Mouse (Mus musculus) urinary bladder, postnatal 25 days (tissue): ENCODE measurements around the gene Pcgf6.
A peak's percentile ranks its signal among the peaks of the same experiment; 100 is the strongest.
"Not testable (repeated sequence)": the region's sequence is repeated elsewhere in the genome, so short reads cannot be mapped to it uniquely, and the experiment has no call there.

Experiments used
- DNase-seq: peaks from one replicate; pipeline ENCODE4 v3.0.0; 2022; ENCODE audit warnings: low spot score

Pcgf6 gene

DNA sequence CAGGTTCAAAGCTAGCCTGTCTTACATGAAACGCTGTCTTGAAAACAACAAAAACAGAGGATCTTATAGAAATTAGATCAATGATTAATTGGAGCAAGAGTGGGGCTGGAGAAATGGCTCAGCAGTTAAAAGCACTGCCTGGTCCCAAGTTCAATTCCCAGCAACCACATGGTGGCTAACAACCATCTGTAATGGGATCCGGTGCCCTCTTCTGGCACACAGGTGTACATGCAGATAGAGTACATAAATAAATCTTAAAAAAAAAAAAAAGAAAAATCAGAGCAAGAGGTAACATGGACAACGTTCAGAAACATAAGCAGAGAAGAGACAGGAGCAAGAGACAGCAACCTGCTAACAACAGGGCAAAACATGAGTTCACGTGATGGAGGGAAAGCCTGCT is 24.2 kb downstream of the Pcgf6 start:
- DNase-seq = no peak

DNA sequence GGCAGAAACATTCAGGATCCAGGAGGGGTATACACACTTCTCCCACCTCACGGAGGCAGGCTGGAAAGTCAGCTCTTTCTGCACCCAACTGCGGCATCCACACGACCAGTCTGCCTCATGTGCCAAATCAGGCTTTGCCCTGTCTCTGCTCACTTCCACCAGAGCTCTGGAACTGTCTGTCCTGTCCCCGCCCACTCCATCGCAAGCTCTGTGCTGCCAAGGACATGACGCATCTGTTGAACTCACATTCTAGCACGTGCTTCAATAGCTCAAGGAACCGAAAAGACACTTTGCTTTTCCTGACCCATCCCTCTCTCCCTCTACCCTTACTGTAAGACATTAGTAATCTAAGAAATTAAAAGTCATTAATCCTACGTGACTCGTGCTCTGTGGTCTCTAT is 25.8 kb downstream of the Pcgf6 start:
- no peak for DNase-seq

DNA sequence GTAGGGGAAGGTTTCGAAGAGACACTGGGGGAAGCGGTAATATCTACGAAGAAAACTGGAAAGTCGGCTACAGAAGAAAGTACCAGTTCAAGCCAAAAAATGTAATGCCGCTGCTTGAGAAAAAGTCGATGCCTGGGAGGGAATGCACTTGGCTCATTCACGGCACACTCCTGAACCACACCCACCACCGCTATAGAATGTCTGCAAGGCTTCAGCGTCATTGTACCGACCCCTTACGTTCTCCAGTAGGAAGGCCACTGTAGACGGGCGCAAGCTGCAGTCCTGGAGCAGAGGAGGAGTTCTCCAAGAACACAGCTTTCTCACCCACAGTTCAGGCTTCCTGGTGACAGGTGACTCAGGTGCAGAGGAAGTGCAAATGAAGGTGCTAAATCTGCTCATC is 27.2 kb downstream of the Pcgf6 start:
- DNase-seq = no peak

DNA sequence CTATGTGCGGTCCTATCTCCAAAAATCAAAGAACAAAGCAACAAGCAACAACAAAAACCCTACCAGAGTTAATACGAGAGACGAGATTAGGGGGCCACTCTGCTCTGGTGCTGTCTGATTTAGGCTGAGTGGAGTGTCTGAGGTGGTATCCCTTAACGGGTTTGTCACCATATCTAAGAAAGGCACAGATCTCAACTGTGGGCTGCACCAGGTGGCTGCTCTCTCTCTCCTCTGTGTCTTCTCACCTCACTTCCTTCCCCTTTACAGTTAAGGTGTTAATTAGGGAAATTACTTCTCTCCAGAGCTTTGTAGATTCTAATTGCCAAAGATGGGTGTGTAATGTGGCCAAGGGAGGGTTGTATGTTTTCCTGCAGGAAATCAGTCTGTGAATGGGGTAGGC is 28.0 kb downstream of the Pcgf6 start:
- DNase-seq = no peak

DNA sequence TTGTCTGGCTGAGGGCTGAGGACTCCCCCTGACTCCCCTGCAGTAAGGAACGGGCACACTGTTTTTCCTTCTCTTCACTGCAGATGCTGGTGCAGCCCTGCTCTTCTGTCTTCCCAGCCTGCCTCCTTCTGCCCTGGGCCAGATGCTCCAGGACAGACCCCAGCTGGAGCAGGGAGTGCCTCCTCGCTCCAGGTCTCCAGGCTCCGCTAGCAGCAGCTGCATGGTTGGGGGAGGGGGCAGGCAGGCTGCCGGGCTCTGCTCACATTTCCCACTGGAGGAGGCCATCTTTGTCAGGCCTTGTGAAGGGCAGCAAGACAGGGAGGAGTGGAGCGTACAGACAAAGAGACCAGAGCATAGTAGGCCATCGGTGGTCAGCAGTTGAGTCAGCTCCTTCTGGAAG is 31.4 kb downstream of the Pcgf6 start:
- no peak for DNase-seq

DNA sequence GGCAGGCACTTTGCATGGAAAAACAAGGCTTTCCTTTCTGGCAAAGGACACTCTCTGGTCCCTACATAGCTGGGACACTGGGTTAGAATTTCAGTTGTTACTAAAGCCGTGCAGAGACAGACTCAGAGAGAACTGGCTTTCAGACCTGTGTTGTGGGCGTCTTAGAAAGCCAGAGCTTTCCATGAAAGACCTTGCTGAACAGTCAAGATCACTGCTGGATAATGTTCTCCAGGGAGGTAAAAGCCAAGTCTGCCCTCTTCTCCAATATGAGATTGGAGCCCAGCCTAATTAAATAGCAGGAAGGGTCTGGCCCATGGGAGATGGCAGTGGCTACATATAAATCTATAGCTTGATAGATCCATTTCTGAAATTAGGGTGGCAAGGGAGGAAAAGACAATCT is 32.4 kb downstream of the Pcgf6 start:
- no peak for DNase-seq

DNA sequence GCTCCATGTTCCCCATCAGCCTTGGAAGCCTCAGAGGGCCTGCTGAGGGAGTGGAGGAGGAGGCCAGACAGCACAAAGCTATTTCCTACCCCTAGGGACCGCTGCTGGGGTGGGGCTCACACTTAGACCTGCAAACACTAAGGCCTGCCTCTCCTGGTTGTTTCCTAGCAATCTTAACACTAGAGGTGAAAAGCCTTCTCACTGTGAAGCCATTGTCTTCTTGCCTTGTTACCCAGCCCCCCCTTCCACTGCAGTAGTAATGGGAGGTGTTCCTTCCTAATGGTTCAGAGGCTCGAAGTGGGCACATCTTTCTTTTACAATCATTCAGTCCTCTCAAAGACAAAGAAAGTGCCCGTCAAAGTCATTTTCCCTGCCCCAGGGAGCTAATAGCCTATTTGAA is 32.9 kb downstream of the Pcgf6 start:
- no peak for DNase-seq

DNA sequence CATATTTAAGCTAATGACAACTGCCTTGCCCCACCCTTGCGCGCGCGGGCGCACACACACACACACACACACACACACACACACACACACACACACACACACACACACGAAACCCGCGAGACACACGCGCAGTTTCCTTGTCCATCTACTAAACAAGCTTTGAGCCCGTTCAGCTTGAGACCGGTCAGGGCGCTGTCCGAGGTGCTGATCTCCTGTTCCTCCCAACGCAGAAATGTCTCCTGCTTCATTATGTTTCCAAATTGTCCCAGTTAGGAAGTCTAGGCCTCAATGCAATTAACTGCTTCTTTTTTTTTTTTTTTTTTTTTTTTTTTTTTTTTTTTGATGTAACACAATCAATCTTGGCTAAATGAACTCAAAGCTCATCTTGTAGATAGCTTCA is 34.2 kb downstream of the Pcgf6 start:
- DNase-seq = peak; percentile 79

DNA sequence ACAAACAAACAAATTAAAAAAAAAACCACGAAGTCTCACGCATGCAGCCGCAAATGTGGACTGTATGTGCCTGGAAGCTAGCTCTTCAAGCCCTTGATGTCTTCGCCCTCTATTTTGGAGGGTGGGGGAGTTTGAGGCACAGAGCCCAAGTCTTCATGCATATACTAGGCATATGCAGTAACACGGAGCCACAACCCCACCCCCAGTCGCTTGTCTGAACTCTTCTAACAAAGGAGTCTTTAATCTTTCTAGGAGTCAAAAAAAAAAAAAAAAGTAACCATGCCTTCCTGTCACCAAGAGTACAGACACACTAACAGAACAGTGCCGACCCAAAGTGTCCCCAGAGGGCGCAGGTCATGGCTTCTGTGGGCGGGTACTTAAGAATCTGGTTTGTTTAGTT is 34.7 kb downstream of the Pcgf6 start:
- no peak for DNase-seq

DNA sequence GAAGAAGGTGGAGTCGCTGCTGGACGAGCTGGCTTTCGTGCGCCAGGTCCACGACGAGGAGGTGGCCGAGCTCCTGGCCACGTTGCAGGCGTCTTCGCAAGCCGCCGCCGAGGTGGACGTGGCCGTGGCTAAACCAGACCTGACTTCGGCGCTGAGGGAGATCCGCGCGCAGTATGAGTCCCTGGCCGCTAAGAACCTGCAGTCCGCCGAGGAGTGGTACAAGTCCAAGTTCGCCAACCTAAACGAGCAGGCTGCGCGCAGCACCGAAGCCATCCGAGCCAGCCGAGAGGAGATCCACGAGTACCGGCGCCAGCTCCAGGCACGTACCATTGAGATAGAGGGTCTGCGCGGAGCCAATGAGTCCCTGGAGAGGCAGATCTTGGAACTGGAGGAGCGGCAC is 35.3 kb downstream of the Pcgf6 start:
- no peak for DNase-seq

DNA sequence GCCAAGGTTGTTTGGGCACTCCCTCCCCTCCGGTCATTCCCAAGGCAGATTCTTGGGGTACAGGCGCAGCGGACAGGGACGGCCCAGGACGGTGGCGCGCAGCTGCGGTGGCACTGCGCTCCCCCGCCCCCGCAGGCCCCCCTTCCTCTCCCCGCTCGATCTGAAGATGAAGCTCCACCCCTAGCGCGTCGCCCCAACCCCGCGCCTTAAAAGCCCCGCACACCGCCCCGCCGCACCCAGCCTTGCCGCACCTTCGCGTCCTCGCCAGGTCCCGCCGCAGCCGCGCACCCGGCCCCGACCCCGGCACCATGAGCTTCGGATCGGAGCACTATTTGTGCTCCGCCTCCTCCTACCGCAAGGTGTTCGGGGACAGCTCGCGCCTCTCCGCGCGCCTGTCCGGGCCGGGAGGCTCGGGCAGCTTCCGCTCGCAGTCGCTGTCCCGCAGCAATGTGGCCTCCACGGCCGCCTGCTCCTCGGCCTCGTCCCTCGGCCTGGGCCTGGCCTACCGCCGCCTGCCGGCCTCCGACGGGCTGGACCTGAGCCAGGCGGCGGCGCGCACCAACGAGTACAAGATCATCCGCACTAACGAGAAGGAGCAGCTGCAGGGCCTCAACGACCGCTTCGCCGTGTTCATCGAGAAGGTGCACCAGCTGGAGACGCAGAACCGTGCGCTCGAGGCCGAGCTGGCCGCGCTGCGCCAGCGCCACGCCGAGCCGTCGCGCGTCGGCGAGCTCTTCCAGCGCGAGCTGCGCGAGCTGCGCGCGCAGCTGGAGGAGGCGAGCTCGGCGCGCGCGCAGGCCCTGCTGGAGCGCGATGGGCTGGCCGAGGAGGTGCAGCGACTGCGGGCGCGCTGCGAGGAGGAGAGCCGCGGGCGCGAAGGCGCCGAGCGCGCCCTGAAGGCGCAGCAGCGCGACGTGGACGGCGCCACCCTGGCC is 36.0 kb downstream of the Pcgf6 start, which contains the start of the genes Ina and Nt5c2:
Gene Ina, plus strand, starts transcription at position 252 of the 935 bp plus-strand sequence.
Gene Nt5c2, minus strand, starts transcription at position 707 of the 935 bp plus-strand sequence.
- peak; percentile 20 for DNase-seq

DNA sequence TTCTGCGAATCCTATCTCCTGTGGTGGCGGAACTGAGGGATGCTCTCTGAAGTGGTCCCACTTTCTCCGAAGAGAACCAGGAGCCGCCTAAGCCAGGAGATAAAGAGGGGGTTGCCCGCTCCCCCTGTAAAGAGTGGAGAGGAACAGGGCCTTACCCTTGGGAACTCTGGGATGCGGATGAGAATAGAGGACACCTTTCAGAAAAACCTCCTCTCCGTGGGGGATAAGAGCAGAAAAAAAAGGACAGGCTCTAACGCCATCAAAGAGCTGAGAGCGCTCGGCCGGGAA is 36.6 kb downstream of the Pcgf6 start:
- DNase-seq = no peak

DNA sequence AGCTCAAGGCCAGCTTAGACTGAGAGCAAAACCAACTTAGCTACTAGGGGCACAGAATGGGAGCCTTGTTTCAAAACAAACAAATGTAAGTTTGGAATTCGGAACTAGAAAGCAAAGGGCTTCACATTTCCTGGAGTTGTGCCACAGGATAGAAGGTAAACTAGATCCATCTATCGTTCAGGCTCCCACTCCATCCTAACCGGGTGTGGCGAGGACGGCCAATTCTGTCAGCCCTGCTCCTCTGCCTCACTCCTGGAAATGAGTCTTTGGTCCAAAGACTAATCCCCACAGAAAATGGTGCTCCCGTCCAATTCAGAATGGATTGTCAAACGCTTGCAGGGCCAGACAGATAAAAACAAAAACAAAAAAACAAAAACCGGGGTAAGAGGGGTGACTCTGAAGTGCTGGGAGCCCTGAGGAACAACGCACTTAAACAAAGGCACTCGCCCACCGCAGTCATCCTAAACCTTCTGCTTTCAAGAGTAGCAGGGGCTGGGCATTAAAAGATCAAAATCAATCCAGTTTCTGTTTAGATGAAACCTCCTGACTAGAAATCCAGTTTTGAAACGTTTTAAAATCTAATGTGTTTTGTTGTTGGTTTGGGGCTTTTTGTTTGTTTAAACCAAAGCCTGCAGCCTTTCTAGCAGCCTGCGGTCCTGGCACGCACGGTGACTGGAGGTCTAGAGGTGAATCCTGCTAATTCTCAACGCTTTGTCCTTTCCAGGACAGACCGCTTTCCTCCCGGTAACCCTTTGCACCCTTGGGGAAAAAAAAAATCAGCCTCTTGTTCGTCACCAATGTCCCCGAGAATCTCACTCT is 37.2 kb downstream of the Pcgf6 start:
- DNase-seq = no peak

DNA sequence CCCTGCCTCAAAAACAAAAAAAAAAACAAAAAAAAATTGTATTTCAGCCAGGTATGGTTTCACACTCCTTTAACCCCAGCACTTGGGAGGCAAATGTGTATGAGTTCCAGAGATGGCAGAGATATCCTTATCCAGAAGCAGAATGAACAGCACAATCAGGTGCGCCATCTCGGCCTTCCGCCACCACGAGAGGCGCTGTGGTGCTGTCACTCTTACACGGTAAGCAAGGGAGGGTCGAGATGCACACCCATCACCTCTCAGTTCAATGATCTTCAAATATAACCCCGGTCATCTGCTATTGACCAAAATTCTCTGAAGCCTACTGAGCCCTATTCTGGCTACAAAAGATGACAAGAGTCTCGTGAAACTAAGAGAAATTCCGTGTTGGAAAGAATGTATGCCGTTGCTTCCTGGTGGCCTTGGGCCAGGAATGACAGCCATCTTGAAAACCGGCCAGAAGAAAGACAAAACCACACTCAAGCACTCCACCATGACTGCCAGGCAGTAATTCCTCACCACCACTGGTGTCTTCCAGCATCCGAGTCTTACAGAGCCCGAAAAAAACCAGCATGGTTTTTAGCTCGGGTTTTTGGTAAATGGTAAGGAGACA is 38.1 kb downstream of the Pcgf6 start:
- DNase-seq = no peak

DNA sequence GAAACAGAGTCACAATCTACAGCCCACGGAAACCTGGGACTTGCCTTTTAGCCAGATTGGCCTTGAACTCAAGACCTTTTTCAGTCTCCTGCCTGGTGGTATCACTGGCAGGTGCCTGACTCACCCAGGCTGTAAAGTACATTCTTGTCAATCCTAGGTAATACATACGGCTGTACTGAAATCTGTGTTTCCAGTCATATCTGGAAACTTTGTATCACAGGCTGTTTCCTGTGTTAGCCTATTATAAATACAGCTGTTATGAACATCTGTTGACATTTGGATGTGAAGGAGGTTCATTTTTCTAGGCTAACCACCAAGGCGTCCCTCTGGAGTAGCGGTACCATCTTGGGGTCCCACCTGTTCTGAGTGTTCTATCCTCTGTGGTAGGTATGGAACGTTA is 40.8 kb downstream of the Pcgf6 start:
- DNase-seq = no peak

DNA sequence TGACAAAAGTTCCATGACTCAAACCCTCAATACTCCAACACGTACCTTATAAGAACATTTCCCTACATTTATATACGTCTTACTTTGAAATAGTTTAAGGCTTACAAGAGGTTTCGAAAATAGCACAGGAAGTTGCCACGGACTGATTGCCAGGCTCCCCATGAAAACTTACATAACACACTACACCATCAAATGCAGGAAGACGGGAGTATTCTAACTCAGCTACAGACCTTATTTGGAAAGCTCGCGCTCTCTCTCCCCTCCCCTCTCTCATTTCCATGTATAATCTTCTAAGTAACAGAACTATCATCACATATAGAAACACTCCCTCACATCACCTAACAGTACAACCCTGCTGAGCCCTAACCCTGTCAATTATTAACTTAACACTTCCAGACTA is 41.3 kb downstream of the Pcgf6 start:
- DNase-seq = no peak

DNA sequence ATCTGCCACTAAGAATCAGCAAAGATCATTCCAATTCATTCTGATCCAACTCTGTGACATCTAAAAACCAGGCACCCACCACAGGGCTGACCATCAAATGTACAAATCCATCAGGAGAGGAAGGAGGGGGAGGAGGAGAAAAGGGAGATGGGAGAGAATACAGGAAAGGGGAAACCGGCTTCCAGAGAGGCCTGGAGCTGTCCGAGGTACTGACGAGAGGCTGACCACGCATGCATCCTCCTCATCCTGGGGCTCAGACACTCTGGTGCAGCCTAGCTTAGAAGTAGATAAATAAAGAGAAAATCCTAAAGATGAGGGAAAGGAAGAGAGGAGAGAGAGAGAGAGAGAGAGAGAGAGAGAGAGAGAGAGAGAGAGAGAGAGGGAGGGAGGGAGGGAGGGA is 44.4 kb downstream of the Pcgf6 start:
- DNase-seq = peak; percentile 69

DNA sequence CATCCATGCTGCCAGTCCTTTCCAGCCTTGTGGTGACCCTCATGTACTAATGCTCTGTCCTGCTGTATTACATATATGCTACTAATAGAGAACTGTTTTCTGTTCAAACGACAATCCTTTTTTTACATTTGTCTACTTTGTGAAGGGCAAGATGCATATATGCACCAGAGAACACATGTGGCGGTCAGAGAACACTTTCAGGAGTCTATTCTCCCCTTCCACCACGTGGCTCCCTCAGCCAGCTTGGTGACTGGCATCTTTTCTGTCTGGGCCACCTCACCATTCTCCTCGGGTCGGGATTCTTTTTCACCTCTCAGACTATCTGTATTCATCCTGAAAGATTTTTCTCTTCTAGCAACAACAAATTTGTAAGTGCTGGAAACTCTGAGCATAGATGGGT is 44.8 kb downstream of the Pcgf6 start:
- DNase-seq = no peak

DNA sequence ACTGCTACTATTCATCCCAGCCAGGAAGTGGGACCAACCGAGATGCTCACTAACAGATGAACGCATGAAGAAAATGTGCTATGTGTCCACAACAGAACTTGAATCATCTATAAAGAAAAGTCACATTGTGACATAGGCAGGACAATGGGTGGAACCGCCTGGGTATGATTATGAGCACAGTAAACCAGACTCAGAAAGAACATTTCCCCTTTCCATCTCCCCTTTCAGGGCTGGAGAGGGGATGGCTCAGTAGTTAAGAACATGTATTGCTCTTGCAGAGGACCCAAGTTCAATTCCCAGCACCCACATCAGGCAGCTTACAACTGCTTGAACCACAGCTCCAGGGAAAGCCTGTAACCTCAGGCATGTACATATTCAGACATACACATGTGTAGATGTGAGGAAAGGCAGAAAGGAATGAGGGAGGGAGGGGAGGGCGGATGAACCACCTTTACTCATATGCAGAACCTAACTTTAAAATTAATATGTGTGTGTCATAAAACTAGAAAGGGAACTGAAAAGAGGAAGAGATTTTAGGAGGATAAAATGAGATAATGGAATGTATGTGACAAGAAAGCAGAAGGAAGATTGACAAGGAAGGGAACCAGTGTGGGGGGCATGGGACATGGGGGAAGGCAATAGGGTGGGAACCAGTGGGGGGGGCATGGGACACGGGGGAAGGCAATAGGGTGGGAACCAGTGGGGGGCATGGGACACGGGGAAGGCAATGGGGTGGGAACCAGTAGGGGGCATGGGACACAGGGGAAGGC is 46.8 kb downstream of the Pcgf6 start:
- no peak for DNase-seq

DNA sequence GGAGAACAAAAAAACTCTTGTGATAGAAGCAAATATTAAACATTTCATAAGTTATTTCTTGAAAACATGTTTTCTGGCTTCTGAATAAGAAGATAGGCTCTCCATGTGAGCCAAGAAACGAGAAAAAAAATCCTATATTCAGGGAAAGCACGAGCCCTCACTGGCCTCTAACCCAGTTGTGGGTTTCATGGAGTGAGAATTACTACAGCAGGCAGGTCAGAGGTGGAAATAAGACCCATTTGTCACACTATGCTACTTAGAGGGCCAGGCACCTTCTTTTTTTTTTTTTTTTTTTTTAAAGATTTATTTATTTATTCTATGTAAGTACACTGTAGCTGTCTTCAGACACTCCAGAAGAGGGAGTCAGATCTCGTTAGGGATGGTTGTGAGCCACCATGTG is 50.3 kb downstream of the Pcgf6 start:
- DNase-seq = not testable (repeated sequence)

DNA sequence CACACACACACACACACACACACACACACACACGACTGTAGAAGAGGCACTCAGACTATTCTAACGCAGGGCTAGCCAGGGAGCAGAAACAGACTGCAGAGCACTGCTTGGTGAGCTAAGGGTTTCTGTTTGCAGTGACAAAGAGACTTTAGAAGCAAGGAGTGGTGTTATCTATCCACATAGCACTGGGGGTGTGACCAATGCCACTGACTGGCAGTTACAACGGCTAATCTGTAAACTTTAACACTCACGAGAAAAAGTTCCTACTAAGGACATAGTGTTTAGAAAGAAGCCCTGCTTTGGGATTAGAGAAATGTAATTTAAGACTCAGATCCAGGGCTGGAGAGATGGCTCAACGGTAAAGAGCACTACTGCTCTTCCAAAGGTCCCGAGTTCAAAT is 51.0 kb downstream of the Pcgf6 start:
- no peak for DNase-seq

DNA sequence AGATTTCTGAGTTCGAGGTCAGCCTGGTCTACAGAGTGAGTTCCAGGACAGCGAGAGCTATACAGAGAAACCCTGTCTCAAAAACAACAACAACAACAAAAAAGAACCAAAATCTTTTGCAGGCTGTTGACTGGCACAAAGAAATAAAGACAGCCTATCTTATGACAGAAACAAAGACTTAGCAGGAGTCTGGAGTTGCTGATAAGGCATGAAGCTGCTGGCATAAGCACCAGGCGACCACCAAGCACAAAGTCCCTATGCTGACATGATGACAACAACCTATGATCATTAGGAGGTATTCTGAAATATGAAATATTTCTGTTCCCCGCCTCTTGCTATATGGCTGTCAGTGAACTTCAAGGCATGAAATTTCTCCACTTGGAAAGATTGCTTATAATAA is 51.8 kb downstream of the Pcgf6 start:
- no peak for DNase-seq
